Mouse (Mus musculus) A20 (cell line): Measurements from ENCODE around the gene Vmn1r181.
"Not testable (repeated sequence)": the region's sequence is repeated elsewhere in the genome, so short reads cannot be mapped to it uniquely, and the experiment has no call there.

ENCODE experiments used
- DNase-seq: peaks from one replicate; pipeline ENCODE4 v3.0.0-alpha.2; 2011; ENCODE audit warnings: low read depth, low spot score

Vmn1r181 gene

DNA sequence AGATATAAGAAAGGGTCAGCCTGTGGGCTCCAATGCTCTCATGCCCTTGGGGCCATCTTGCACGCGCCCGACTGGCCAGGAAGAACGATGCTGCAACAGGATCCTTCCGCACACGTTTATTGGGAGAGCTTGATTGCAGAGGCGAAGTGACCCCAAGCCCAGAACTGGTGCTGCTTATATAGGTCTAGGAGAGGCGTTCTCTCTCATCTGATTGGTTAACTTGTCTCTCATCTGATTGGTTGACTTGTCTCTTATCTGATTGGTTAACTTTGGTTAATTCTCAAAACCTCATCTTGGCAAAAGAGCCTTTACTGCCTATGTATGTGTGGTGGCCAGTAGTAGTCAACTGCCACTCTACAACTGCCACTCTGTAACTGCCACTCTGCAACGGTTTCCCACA, at the start of gene Vmn1r181:
TSS of gene Vmn1r181 (plus strand) at position 301 of the 400 bp plus-strand sequence.
- not testable (repeated sequence) for DNase-seq

DNA sequence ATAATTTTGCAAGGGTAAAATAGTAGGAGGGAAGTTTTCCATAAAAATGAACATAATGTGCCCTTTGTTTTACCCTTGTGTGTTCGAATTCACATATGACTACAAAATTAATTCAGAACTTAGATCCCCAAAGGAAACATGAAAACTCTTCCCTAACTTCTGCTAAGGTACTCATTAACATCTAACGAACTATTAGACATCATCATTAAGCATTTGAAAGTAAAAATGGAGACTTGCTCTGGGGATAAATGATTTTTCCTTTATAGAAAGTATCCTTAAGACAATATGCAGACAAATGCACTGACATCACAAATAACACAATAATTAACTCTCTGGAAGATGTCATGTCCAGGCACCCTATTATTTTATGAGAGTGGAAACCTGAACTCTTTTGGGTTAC, 47.7 kb upstream of the Vmn1r181 start, which contains the start of gene Vmn1r179:
TSS of gene Vmn1r179 (plus strand) at position 301 of the 400 bp plus-strand sequence.
- DNase-seq, result no peak

DNA sequence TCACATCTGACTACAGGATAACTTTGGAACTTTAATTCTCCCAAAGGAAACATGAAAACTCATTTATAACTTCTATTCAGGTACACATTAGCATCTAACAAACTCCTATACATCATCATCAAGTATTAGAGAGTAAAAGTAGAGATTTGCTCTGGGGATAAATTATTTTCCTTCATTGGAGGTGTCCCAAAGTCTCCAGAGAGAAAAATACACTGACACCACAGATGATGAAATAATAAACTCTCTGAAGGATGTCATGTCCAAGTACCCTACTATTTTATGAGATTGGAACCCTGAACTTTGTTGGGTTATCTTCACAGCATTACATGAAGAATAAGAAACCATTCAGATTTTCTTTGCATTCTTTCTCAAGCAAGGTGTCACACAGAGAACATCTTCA, 24.1 kb upstream of the Vmn1r181 start, which contains the start of gene Vmn1r180:
TSS of gene Vmn1r180 (plus strand) at position 301 of the 400 bp plus-strand sequence.
- no peak for DNase-seq

GRCm38 (mm10) chr7:23968044-23968443, 6.4 kb upstream of the Vmn1r181 start:
- peak; percentile 4 for DNase-seq

DNA sequence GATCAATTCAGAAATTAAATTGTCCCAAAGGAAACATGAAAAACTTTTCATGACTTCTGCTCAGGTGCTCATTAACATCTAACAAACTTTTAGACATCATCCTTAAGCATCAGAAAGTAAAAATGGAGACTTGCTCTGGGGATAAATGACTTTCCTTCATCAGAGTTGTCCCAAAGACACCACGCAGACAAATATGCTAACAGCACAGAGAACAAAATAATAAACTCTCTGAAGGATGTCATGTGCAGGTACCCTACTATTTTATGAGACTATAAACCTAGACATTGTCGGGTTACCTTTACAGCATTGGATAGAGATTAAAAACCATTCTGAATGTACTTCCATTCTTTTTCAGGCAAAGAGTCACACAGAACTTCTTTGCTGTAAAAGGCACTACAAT, 27.0 kb downstream of the Vmn1r181 start, which contains the start of gene V1rd19:
TSS of gene V1rd19 (plus strand) at position 301 of the 400 bp plus-strand sequence.
- no peak for DNase-seq
